Mouse (Mus musculus) MEL (cell line): Measurements from ENCODE around the gene Ttll1. TPM values are rescaled to one million over a fixed set of nuclear protein-coding genes. Genes with fewer than 3 reads are reported as not detected.

Experiments
- DNase-seq: peaks from one replicate; pipeline ENCODE4 v3.0.0; 2011; ENCODE audit warnings: low read depth, low spot score
- H3K27ac ChIP-seq: 2 replicates; pipeline ENCODE4 v1.5.1; 2012; ENCODE audit warnings: low read depth, mild to moderate bottlenecking, control low read depth, low read length, moderate library complexity; ENCODE audit not compliant: control insufficient read depth
- H3K27me3 ChIP-seq, 2 experiments: fragments of 150-350 bp in 1 of 2; sonication (generic) in 1 of 2; 2 replicates each; pipeline ENCODE4 v1.6.1; 2012; ENCODE audit warnings: low read length in 2 of 2, mild to moderate bottlenecking in 2 of 2, improper control_type of control experiment in 1 of 2, moderate library complexity in 1 of 2; ENCODE audit not compliant: insufficient read depth in 2 of 2, control insufficient read depth in 1 of 2
- H3K36me3 ChIP-seq, 2 experiments: 2 replicates each; pipeline ENCODE4 v1.6.1; 2012 to 2014; ENCODE audit warnings: low read length in 2 of 2, improper control_type of control experiment in 1 of 2, inconsistent platforms in 1 of 2, mild to moderate bottlenecking in 1 of 2; ENCODE audit not compliant: insufficient read depth in 2 of 2, control insufficient read depth in 1 of 2
- H3K4me1 ChIP-seq, 2 experiments: fragments of 150-350 bp in 1 of 2; sonication (generic) in 1 of 2; 2 replicates each; pipeline ENCODE4 v1.6.1; 2012; ENCODE audit warnings: low read length in 2 of 2, improper control_type of control experiment in 1 of 2, mild to moderate bottlenecking in 1 of 2; ENCODE audit not compliant: insufficient read depth in 2 of 2, control insufficient read depth in 1 of 2
- H3K4me3 ChIP-seq, 2 experiments: fragments of 150-350 bp in 1 of 2; sonication (generic) in 1 of 2; 2 replicates each; pipeline ENCODE4 v1.5.1; 2012; ENCODE audit warnings: low read depth in 2 of 2, low read length in 2 of 2, mild to moderate bottlenecking in 2 of 2, moderate library complexity in 2 of 2, control low read depth in 1 of 2, improper control_type of control experiment in 1 of 2; ENCODE audit not compliant: control insufficient read depth in 1 of 2, insufficient read depth in 1 of 2
- H3K79me2 ChIP-seq: 2 replicates; pipeline ENCODE4 v1.6.1; 2012; ENCODE audit warnings: mild to moderate bottlenecking, low read length, moderate library complexity; ENCODE audit not compliant: control insufficient read depth, poor library complexity, insufficient read depth
- H3K9ac ChIP-seq: 2 replicates; pipeline ENCODE4 v1.6.1; 2012; ENCODE audit warnings: low read depth, mild to moderate bottlenecking, control low read depth, low read length, moderate library complexity; ENCODE audit not compliant: control insufficient read depth, poor library complexity, severe bottlenecking
- H3K9me3 ChIP-seq: fragments of 150-350 bp; sonication (generic); replicated peaks from 2 replicates; pipeline ENCODE4 v1.6.1; 2012; ENCODE audit warnings: mild to moderate bottlenecking, low read length, improper control_type of control experiment, moderate library complexity; ENCODE audit not compliant: insufficient read depth
- BHLHE40 ChIP-seq: IDR thresholded peaks from 2 replicates; pipeline ENCODE4 v1.6.1; 2012; ENCODE audit warnings: low read depth, mild to moderate bottlenecking, inconsistent platforms, low read length, improper control_type of control experiment, borderline replicate concordance
- CHD1 ChIP-seq: IDR thresholded peaks from 2 replicates; pipeline ENCODE4 v1.6.1; 2012; ENCODE audit warnings: low read depth, mild to moderate bottlenecking, inconsistent platforms, low read length, improper control_type of control experiment
- CHD2 ChIP-seq: IDR thresholded peaks from 2 replicates; pipeline ENCODE4 v1.6.1; 2011; ENCODE audit warnings: low read length, improper control_type of control experiment
- CTCF ChIP-seq, 3 experiments: IDR thresholded peaks in 2 of 3; conservative IDR thresholded peaks in 1 of 3; 2 replicates each; pipeline ENCODE4 v1.5.1; 2011 to 2012; ENCODE audit warnings: low read length in 3 of 3, low read depth in 2 of 3, mild to moderate bottlenecking in 2 of 3, improper control_type of control experiment in 1 of 3, inconsistent platforms in 1 of 3, mixed read lengths in 1 of 3, moderate library complexity in 1 of 3; ENCODE audit not compliant: control insufficient read depth in 1 of 3, insufficient read depth in 1 of 3, poor library complexity in 1 of 3, severe bottlenecking in 1 of 3
- ELF1 ChIP-seq: IDR thresholded peaks from 2 replicates; pipeline ENCODE4 v1.6.1; 2014; ENCODE audit warnings: low read depth, mild to moderate bottlenecking, inconsistent platforms, low read length, improper control_type of control experiment, moderate library complexity
- ETS1 ChIP-seq: IDR thresholded peaks from 2 replicates; pipeline ENCODE4 v1.6.1; 2012; ENCODE audit warnings: low read depth, mild to moderate bottlenecking, inconsistent platforms, low read length, improper control_type of control experiment, moderate library complexity
- GABPA ChIP-seq: IDR thresholded peaks from 2 replicates; pipeline ENCODE4 v1.6.1; 2012; ENCODE audit warnings: low read depth, mild to moderate bottlenecking, inconsistent platforms, low read length, improper control_type of control experiment, moderate library complexity
- GATA1 ChIP-seq: IDR thresholded peaks from 2 replicates; pipeline ENCODE4 v1.6.1; 2011; ENCODE audit warnings: low read depth, low read length, improper control_type of control experiment
- HCFC1 ChIP-seq: IDR thresholded peaks from 2 replicates; pipeline ENCODE4 v1.6.1; 2012; ENCODE audit warnings: low read depth, mild to moderate bottlenecking, inconsistent platforms, low read length, improper control_type of control experiment, moderate library complexity
- JUND ChIP-seq: IDR thresholded peaks from 2 replicates; pipeline ENCODE4 v1.6.1; 2011; ENCODE audit warnings: low read depth, mild to moderate bottlenecking, improper control_type of control experiment, low read length
- KAT2A ChIP-seq: conservative IDR thresholded peaks from 2 replicates; pipeline ENCODE4 v1.6.1; 2012; ENCODE audit warnings: low read depth, low read length, improper control_type of control experiment, inconsistent platforms
- MAX ChIP-seq: IDR thresholded peaks from 2 replicates; pipeline ENCODE4 v1.6.1; 2011; ENCODE audit warnings: low read length, improper control_type of control experiment
- MAZ ChIP-seq: IDR thresholded peaks from 2 replicates; pipeline ENCODE4 v1.6.1; 2012; ENCODE audit warnings: low read depth, mild to moderate bottlenecking, inconsistent platforms, low read length, improper control_type of control experiment
- MEF2A ChIP-seq: IDR thresholded peaks from 2 replicates; pipeline ENCODE4 v1.6.1; 2014; ENCODE audit warnings: low read depth, mild to moderate bottlenecking, inconsistent platforms, low read length, improper control_type of control experiment; ENCODE audit not compliant: poor library complexity, insufficient replicate concordance, severe bottlenecking; ENCODE audit errors: extremely low read depth
- MXI1 ChIP-seq: IDR thresholded peaks from 2 replicates; pipeline ENCODE4 v1.6.1; 2011; ENCODE audit warnings: mild to moderate bottlenecking, low read depth, low read length, improper control_type of control experiment
- MYC ChIP-seq: IDR thresholded peaks from 2 replicates; pipeline ENCODE4 v1.6.1; 2011; ENCODE audit warnings: low read depth, mild to moderate bottlenecking, low read length, improper control_type of control experiment, moderate library complexity
- NELFE ChIP-seq: IDR thresholded peaks from 2 replicates; pipeline ENCODE4 v1.6.1; 2011; ENCODE audit warnings: low read depth, low read length, improper control_type of control experiment
- NRF1 ChIP-seq: IDR thresholded peaks from 2 replicates; pipeline ENCODE4 v1.6.1; 2014; ENCODE audit warnings: low read depth, mild to moderate bottlenecking, inconsistent platforms, low read length, improper control_type of control experiment, moderate library complexity; ENCODE audit not compliant: poor library complexity, insufficient read depth, severe bottlenecking
- POLR2A ChIP-seq, 2 experiments: IDR thresholded peaks; 2 replicates each; pipeline ENCODE4 v1.6.1; 2011 to 2012; ENCODE audit warnings: low read length in 2 of 2, mild to moderate bottlenecking in 2 of 2, control low read depth in 1 of 2, improper control_type of control experiment in 1 of 2, low read depth in 1 of 2, moderate library complexity in 1 of 2; ENCODE audit not compliant: control insufficient read depth in 1 of 2, insufficient read depth in 1 of 2, poor library complexity in 1 of 2
- RAD21 ChIP-seq: IDR thresholded peaks from 2 replicates; pipeline ENCODE4 v1.6.1; 2011; ENCODE audit warnings: mild to moderate bottlenecking, low read depth, low read length, improper control_type of control experiment
- SIN3A ChIP-seq: IDR thresholded peaks from 2 replicates; pipeline ENCODE4 v1.6.1; 2012; ENCODE audit warnings: low read length, improper control_type of control experiment, inconsistent platforms
- USF2 ChIP-seq, 2 experiments: IDR thresholded peaks; 2 replicates each; pipeline ENCODE4 v1.6.1; 2011 to 2012; ENCODE audit warnings: improper control_type of control experiment in 2 of 2, low read length in 2 of 2, borderline replicate concordance in 1 of 2, inconsistent platforms in 1 of 2, low read depth in 1 of 2, mild to moderate bottlenecking in 1 of 2; ENCODE audit not compliant: insufficient read depth in 1 of 2
- ZC3H11A ChIP-seq: IDR thresholded peaks from 2 replicates; pipeline ENCODE4 v1.6.1; 2012; ENCODE audit warnings: low read depth, mild to moderate bottlenecking, inconsistent platforms, low read length, improper control_type of control experiment
- ZMIZ1 ChIP-seq: IDR thresholded peaks from 2 replicates; pipeline ENCODE4 v1.6.1; 2012; ENCODE audit warnings: low read depth, mild to moderate bottlenecking, inconsistent platforms, low read length, improper control_type of control experiment, moderate library complexity
- ZNF384 ChIP-seq: IDR thresholded peaks from 2 replicates; pipeline ENCODE4 v1.6.1; 2012; ENCODE audit warnings: low read depth, mild to moderate bottlenecking, inconsistent platforms, low read length, improper control_type of control experiment
- polyA plus RNA-seq, 2 experiments: library from polyadenylated mRNA; stranded (reverse) in 1 of 2; unstranded in 1 of 2; fragments of >175 nt in 1 of 2; fragments of >200 nt in 1 of 2; gene quantifications; 2 replicates each; pipeline versions ENCODE4 v1.2.1 to v1.2.4; 2012; ENCODE audit warnings: low replicate concordance in 2 of 2, low read depth in 1 of 2; ENCODE audit not compliant: insufficient read length in 2 of 2, insufficient read depth in 1 of 2, missing spikeins in 1 of 2
- total RNA-seq: library from RNA; depleted of rRNA; stranded (reverse); fragments of 300-350 nt; gene quantifications from 2 replicates; pipeline ENCODE4 v1.2.3, GENCODE M21; 2012; rRNA removed

Ttll1 gene
- 3.4 and 4.4 TPM in 2 replicates for total RNA-seq
- 10 to 100 TPM in 1 of 2 experiments, not detected in 1; 14.1 TPM for polyA plus RNA-seq

DNA sequence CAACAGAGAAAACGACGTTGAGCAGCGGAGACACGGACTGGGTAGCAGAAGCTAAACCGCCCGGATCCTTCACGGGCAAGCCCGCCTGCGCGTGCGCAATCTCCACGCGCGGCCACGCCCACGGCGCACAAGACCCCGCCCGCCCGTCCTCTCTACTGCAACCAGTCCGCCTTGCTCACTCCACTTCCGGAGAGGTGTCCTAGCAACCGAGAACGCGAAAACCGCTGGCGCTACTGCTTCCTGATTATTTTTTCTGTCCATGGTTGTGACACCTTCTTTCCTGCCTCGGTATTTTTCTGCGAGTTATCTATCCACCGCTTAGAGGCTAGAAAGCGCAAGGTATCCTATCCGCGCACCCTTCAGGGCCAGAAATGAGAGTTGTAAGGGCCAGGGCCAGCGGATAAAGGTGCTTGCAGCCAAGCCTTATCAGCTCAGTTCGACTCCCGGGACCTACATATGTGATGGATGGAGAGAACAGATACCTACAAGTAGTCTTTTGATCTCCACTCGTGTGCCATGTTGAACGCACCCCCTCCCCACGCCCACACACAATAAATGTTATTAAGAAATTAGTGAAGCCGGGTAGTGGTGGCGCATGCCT is at the start of gene Ttll1:
Gene Ttll1 (minus strand): TSS at position 89 of the 601 bp plus-strand sequence.
- peaks cover 0 to 2% of the 10 kb centered on the region in 2 experiments; a peak in 1 of 4 replicates for H3K36me3 ChIP-seq
- H3K27ac ChIP-seq = peak within 1 kb of the TSS; percentile 27; the same call in 1 of the 2 replicates
- no peak for TF ChIP-seq CTCF (IDR thresholded peaks at IDR 0.05 in 2 of 3, conservative IDR thresholded peaks at IDR 0.05 in 1 of 3; ENCODE audit: control insufficient read depth in 1 of 3, insufficient read depth in 1 of 3, low read depth in 2 of 3, low read length in 3 of 3, poor library complexity in 1 of 3, severe bottlenecking in 1 of 3)
- TF ChIP-seq MXI1 = peak; percentile 89
- no peak for TF ChIP-seq MYC
- peak; percentile 94 for TF ChIP-seq ELF1
- TF ChIP-seq CHD1 = no peak
- TF ChIP-seq ZC3H11A = no peak
- peak; percentile 26; the same call in 1 of the 2 replicates for TF ChIP-seq MAZ
- TF ChIP-seq HCFC1 = peak; percentile 74
- TF ChIP-seq USF2 (IDR thresholded peaks at IDR 0.05; ENCODE audit: borderline replicate concordance in 1 of 2, insufficient read depth in 1 of 2, low read depth in 1 of 2, low read length in 2 of 2) = no peak
- no peak for TF ChIP-seq RAD21
- peak; percentile 98 for TF ChIP-seq SIN3A
- 0 out of 2 replicates have a peak, but pooled peaks have one; percentile 35 for TF ChIP-seq MAX
- TF ChIP-seq ZNF384 = 0 out of 2 replicates have a peak, but pooled peaks have one; percentile 43
- TF ChIP-seq POLR2A (IDR thresholded peaks at IDR 0.05; ENCODE audit: control insufficient read depth in 1 of 2, insufficient read depth in 1 of 2, low read depth in 1 of 2, low read length in 2 of 2, poor library complexity in 1 of 2) = peak in 1 of 2 experiments; percentile 69; a peak in 2 of 4 replicates
- no peak for TF ChIP-seq KAT2A
- TF ChIP-seq MEF2A = no peak
- no peak for TF ChIP-seq BHLHE40
- TF ChIP-seq NELFE = peak; percentile 62
- peak; percentile 92 for TF ChIP-seq NRF1
- TF ChIP-seq JUND = no peak
- no peak for TF ChIP-seq GABPA
- peak; percentile 8; the same call in 1 of the 2 replicates for TF ChIP-seq ETS1
- TF ChIP-seq CHD2 = no peak
- TF ChIP-seq GATA1 = no peak
- TF ChIP-seq ZMIZ1 = peak; percentile 11; the same call in 1 of the 2 replicates
- H3K27me3 ChIP-seq = 0 out of 4 replicates have a peak, but pooled peaks cover 0 to 1% of the 10 kb centered on the region in 2 experiments
- H3K9me3 ChIP-seq = no peaks in the 10 kb centered on the region
- DNase-seq = peak; percentile 97
- peak within 1 kb of the TSS; percentile 68 for H3K9ac ChIP-seq
- H3K79me2 ChIP-seq = no peaks in the 10 kb centered on the region; the same call in 1 of the 2 replicates
- H3K4me1 ChIP-seq = no peaks in the 10 kb centered on the region
- H3K4me3 ChIP-seq = peak within 1 kb of the TSS; percentile 80 to 91
